Mouse (Mus musculus) CH12.LX (cell line): ENCODE measurements around the gene Tulp2.

Experiments used
- CTCF ChIP-seq, 2 experiments: IDR thresholded peaks in 1 of 2; conservative IDR thresholded peaks in 1 of 2; 2 replicates each; pipeline ENCODE4 v1.5.1; 2011 to 2012; ENCODE audit warnings: low read depth in 2 of 2, low read length in 2 of 2, improper control_type of control experiment in 1 of 2, inconsistent platforms in 1 of 2, mild to moderate bottlenecking in 1 of 2, moderate library complexity in 1 of 2
- EP300 ChIP-seq: IDR thresholded peaks from 2 replicates; pipeline ENCODE4 v1.6.1; 2011; ENCODE audit warnings: low read length, improper control_type of control experiment
- JUN ChIP-seq: IDR thresholded peaks from 2 replicates; pipeline ENCODE4 v1.6.1; 2011; ENCODE audit warnings: low read depth, mild to moderate bottlenecking, low read length, improper control_type of control experiment, moderate library complexity; ENCODE audit not compliant: insufficient read depth
- POLR2A ChIP-seq: IDR thresholded peaks from 2 replicates; pipeline ENCODE4 v1.6.1; 2011; ENCODE audit warnings: low read depth, mild to moderate bottlenecking, improper control_type of control experiment, low read length
- POLR2AphosphoS2 ChIP-seq: IDR thresholded peaks from 2 replicates; pipeline ENCODE4 v1.6.1; 2011; ENCODE audit warnings: low read depth, low read length, improper control_type of control experiment
- SIN3A ChIP-seq: IDR thresholded peaks from 2 replicates; pipeline ENCODE4 v1.6.1; 2012; ENCODE audit warnings: low read length, improper control_type of control experiment, inconsistent platforms

GRCm38 (mm10) chr7:45465549-45465948, 16.1 kb upstream of the Tulp2 start:
- peak in 1 of 2 experiments; percentile 78; a peak in 2 of 4 replicates for TF ChIP-seq CTCF (conservative IDR thresholded peaks at IDR 0.05 in 1 of 2, IDR thresholded peaks at IDR 0.05 in 1 of 2; ENCODE audit: low read depth in 2 of 2, low read length in 2 of 2)
- peak; percentile 44; the same call in 1 of the 2 replicates for TF ChIP-seq POLR2A
- no peak for TF ChIP-seq EP300
- TF ChIP-seq JUN, result no peak
- peak; percentile 85 for TF ChIP-seq SIN3A
- no peak for TF ChIP-seq POLR2AphosphoS2
